Mouse (Mus musculus): ENCODE measurements around the gene Lgals9. TPM values are rescaled to one million over a fixed set of nuclear protein-coding genes. Genes with fewer than 3 reads are reported as not detected.
A peak's percentile ranks its signal among the peaks of the same experiment; 100 is the strongest.

The Lgals9 gene
- polyA plus RNA-seq, 1 experiment from 2014 or later, result 26.4 TPM

DNA sequence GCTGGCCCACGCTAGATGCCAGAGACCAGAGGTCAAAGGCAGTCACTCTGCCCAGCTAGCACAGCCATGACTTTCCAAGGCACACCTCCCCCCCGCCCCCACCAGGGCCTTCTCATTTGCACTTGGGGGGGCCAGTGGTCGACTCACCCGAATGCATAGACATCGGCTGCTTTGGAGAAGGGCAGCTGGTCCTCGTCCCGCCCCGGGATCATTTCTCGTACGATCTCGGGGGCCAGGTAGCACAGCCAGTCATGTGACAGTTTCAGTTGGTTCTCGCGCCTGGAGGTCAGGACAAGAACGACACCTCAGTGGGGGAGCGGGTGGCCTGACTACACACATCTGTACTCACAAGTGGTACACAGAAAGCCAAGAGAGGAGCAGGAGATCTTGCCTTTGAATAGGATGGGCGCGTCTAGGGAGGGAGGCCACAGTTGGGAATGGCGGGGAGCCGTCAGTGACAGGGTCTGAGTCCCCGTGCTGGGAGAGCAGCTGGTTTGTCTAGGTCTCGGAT lies 35.8 kb upstream of the Lgals9 start:
- H3K9ac ChIP-seq (ENCODE audit: low read depth, low read length), result no peak overlapping the region
- H3K4me2 ChIP-seq (replicated peaks; ENCODE audit: low read depth, low read length), result no peak overlapping the region
- no peaks in the 10 kb centered on the region for H3K27me3 ChIP-seq (ENCODE audit: control insufficient read depth, insufficient read depth, low read length)
- no peak overlapping the region for H3K27ac ChIP-seq (ENCODE audit: low read depth, low read length)
- 55% methylated on average over 21 of the region's 21 CpGs for WGBS
- peaks cover 17% of the 10 kb centered on the region; the same call in 1 of the 2 replicates for H3K4me1 ChIP-seq (ENCODE audit: control insufficient read depth, insufficient read depth, low read length)
- H3K9me3 ChIP-seq (ENCODE audit: control insufficient read depth, low read length), result no peaks in the 10 kb centered on the region
- no peak for ATAC-seq (ENCODE audit: low FRiP score, low TSS enrichment)
- H3K36me3 ChIP-seq (ENCODE audit: control insufficient read depth, insufficient read depth, low read length), result peaks cover 17% of the 10 kb centered on the region; the same call in 1 of the 2 replicates
- no peak overlapping the region for H3K4me3 ChIP-seq (ENCODE audit: low read length)

DNA sequence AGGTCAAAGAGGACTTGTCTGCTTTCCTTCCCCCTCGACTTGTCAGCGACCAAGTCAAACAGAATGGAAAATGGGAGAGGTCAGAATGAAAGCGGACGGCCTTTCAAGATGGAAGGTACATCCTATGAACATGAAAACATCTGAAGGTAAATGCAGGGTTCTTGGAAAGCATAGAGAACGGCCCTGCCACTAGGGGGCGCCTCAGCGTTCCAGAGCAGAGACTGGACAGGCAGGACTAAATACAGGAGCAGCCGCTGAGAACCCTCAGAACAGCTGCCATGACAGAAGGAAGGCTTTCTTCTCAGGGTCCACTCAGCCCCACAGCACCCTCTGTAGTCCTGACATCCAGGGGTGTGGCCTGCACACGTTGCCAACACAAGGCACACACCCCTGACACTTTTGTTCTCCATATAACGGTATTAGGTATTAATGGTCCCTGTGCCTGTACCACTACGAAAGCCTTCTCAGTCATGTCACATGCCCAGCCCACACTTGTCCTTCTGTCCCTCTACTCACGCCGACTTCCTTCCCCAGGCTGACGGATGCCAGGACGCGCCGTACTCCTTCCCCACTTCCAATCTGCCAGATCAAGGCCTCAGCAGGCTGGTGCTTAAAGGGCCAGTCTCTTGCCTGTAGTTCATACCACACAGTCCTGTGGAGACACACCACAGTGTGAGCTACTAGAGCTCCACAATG lies 35.2 kb upstream of the Lgals9 start:
- WGBS, result 82% methylated on average over 17 of the region's 17 CpGs
- no peaks in the 10 kb centered on the region for H3K27me3 ChIP-seq (ENCODE audit: control insufficient read depth, insufficient read depth, low read length)
- no peaks in the 10 kb centered on the region for H3K9me3 ChIP-seq (ENCODE audit: control insufficient read depth, low read length)
- no peak overlapping the region for H3K27ac ChIP-seq (ENCODE audit: low read depth, low read length)
- peaks cover 17% of the 10 kb centered on the region; the same call in 1 of the 2 replicates for H3K36me3 ChIP-seq (ENCODE audit: control insufficient read depth, insufficient read depth, low read length)
- H3K4me3 ChIP-seq (ENCODE audit: low read length), result no peak overlapping the region
- no peak for ATAC-seq (ENCODE audit: low FRiP score, low TSS enrichment)
- H3K4me1 ChIP-seq (ENCODE audit: control insufficient read depth, insufficient read depth, low read length), result peaks cover 17% of the 10 kb centered on the region; the same call in 1 of the 2 replicates
- no peak overlapping the region for H3K9ac ChIP-seq (ENCODE audit: low read depth, low read length)
- H3K4me2 ChIP-seq (replicated peaks; ENCODE audit: low read depth, low read length), result no peak overlapping the region

GRCm38 (mm10) chr11:79018954-79019704 lies 34.4 kb upstream of the Lgals9 start:
- H3K9ac ChIP-seq (ENCODE audit: low read depth, low read length), result no peak overlapping the region
- no peak overlapping the region for H3K4me3 ChIP-seq (ENCODE audit: low read length)
- no peaks in the 10 kb centered on the region for H3K9me3 ChIP-seq (ENCODE audit: control insufficient read depth, low read length)
- H3K4me2 ChIP-seq (replicated peaks; ENCODE audit: low read depth, low read length), result no peak overlapping the region
- WGBS, result 59% methylated on average over 11 of the region's 11 CpGs
- no peak for ATAC-seq (ENCODE audit: low FRiP score, low TSS enrichment)
- H3K4me1 ChIP-seq (ENCODE audit: control insufficient read depth, insufficient read depth, low read length), result peaks cover 17% of the 10 kb centered on the region; the same call in 1 of the 2 replicates
- H3K36me3 ChIP-seq (ENCODE audit: control insufficient read depth, insufficient read depth, low read length), result peaks cover 17% of the 10 kb centered on the region; the same call in 1 of the 2 replicates
- H3K27me3 ChIP-seq (ENCODE audit: control insufficient read depth, insufficient read depth, low read length), result no peaks in the 10 kb centered on the region
- no peak overlapping the region for H3K27ac ChIP-seq (ENCODE audit: low read depth, low read length)

DNA sequence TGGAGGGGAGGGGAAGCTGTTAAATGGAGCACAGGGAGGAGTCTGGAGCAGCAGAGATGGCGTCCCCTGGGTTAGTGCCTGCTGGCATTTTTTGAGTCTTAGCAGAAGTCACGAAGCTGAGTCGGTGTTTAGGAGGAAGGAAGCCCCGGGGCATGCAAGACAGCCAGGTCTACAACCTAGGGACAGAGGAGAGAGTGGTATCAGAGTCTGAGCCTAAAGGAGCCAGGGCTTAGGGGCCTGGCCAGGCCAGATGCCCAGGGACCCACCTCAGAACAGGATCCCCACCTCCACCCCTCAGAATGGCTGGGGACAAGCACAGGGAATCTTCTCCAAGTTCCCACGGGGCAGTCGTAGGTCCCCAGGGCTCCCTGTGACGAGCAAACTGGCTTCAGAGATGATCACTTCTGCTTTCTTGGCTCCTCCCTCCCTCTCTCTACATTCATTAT lies 32.4 kb upstream of the Lgals9 start:
- whole genome bisulfite sequencing, result 82% methylated on average over 7 of the region's 7 CpGs
- no peak overlapping the region for H3K4me2 ChIP-seq (replicated peaks; ENCODE audit: low read depth, low read length)
- no peak overlapping the region for H3K4me3 ChIP-seq (ENCODE audit: low read length)
- H3K9ac ChIP-seq (ENCODE audit: low read depth, low read length), result no peak overlapping the region
- no peak overlapping the region for H3K27ac ChIP-seq (ENCODE audit: low read depth, low read length)
- H3K9me3 ChIP-seq (ENCODE audit: control insufficient read depth, low read length), result no peaks in the 10 kb centered on the region
- no peak for ATAC-seq (ENCODE audit: low FRiP score, low TSS enrichment)
- no peaks in the 10 kb centered on the region for H3K27me3 ChIP-seq (ENCODE audit: control insufficient read depth, insufficient read depth, low read length)
- H3K36me3 ChIP-seq (ENCODE audit: control insufficient read depth, insufficient read depth, low read length), result peaks cover 17% of the 10 kb centered on the region; the same call in 1 of the 2 replicates
- 0 out of 2 replicates have a peak, but pooled peaks cover 6% of the 10 kb centered on the region for H3K4me1 ChIP-seq (ENCODE audit: control insufficient read depth, insufficient read depth, low read length)

DNA sequence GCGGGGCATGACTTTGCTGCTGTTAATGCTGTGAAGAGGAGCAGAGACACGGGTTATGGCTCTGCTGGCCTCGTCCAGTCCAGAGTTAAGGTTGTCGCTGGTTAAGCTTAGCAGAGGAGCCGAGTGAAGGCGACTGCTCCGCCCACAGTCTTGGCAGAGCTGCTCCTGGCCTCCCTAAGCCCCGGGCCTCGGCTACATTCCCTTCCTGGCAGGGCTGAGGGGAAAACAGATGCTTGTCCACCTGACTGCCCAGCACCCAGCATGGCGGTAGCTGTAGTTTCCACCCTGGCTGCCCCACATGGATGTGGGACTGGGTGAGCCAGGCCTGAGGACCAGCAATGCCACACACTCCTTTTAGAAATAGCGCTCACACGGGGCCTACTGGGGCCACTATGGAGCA lies 31.5 kb upstream of the Lgals9 start:
- H3K27ac ChIP-seq (ENCODE audit: low read depth, low read length), result no peak overlapping the region
- H3K4me2 ChIP-seq (replicated peaks; ENCODE audit: low read depth, low read length), result no peak overlapping the region
- H3K9me3 ChIP-seq (ENCODE audit: control insufficient read depth, low read length), result no peaks in the 10 kb centered on the region
- peaks cover 17% of the 10 kb centered on the region; the same call in 1 of the 2 replicates for H3K36me3 ChIP-seq (ENCODE audit: control insufficient read depth, insufficient read depth, low read length)
- no peak for ATAC-seq (ENCODE audit: low FRiP score, low TSS enrichment)
- no peaks in the 10 kb centered on the region for H3K27me3 ChIP-seq (ENCODE audit: control insufficient read depth, insufficient read depth, low read length)
- H3K4me3 ChIP-seq (ENCODE audit: low read length), result no peak overlapping the region
- WGBS, result 48% methylated on average over 12 of the region's 12 CpGs
- 0 out of 2 replicates have a peak, but pooled peaks cover 6% of the 10 kb centered on the region for H3K4me1 ChIP-seq (ENCODE audit: control insufficient read depth, insufficient read depth, low read length)
- no peak overlapping the region for H3K9ac ChIP-seq (ENCODE audit: low read depth, low read length)

- H3K4me3 ChIP-seq (ENCODE audit: low read length), result no peak overlapping the region
- H3K4me2 ChIP-seq (replicated peaks; ENCODE audit: low read depth, low read length), result no peak overlapping the region
- 81% methylated on average over 24 of the region's 24 CpGs for WGBS
- no peaks in the 10 kb centered on the region for H3K9me3 ChIP-seq (ENCODE audit: control insufficient read depth, low read length)
- 0 out of 2 replicates have a peak, but pooled peaks cover 6% of the 10 kb centered on the region for H3K4me1 ChIP-seq (ENCODE audit: control insufficient read depth, insufficient read depth, low read length)
- H3K27me3 ChIP-seq (ENCODE audit: control insufficient read depth, insufficient read depth, low read length), result no peaks in the 10 kb centered on the region
- no peak overlapping the region for H3K27ac ChIP-seq (ENCODE audit: low read depth, low read length)
- no peak overlapping the region for H3K9ac ChIP-seq (ENCODE audit: low read depth, low read length)
- H3K36me3 ChIP-seq (ENCODE audit: control insufficient read depth, insufficient read depth, low read length), result peaks cover 17% of the 10 kb centered on the region; the same call in 1 of the 2 replicates
- no peak for ATAC-seq (ENCODE audit: low FRiP score, low TSS enrichment)
Measured at GRCm38 (mm10) chr11:79015660-79016215, 31.0 kb upstream of the Lgals9 start.

- no peak for ATAC-seq (ENCODE audit: low FRiP score, low TSS enrichment)
- Histone ChIP-seq H3K4me3 (ENCODE audit: low read length) (no peak overlapping the region), H3K27ac (ENCODE audit: low read depth, low read length) (no peak overlapping the region), H3K36me3 (ENCODE audit: control insufficient read depth, insufficient read depth, low read length) (peaks cover 17% of the 10 kb centered on the region; the same call in 1 of the 2 replicates), H3K9me3 (ENCODE audit: control insufficient read depth, low read length) (no peaks in the 10 kb centered on the region), H3K4me1 (ENCODE audit: control insufficient read depth, insufficient read depth, low read length) (0 out of 2 replicates have a peak, but pooled peaks cover 6% of the 10 kb centered on the region), H3K9ac (ENCODE audit: low read depth, low read length) (0 out of 2 replicates have a peak overlapping the region, but pooled peaks have one; percentile 8), H3K27me3 (ENCODE audit: control insufficient read depth, insufficient read depth, low read length) (no peaks in the 10 kb centered on the region), H3K4me2 (replicated peaks; ENCODE audit: low read depth, low read length) (no peak overlapping the region)
- 65% methylated on average over 15 of the region's 15 CpGs for WGBS
Measured at GRCm38 (mm10) chr11:79014602-79015325, 30.0 kb upstream of the Lgals9 start.

GRCm38 (mm10) chr11:79013806-79014205 lies 29.1 kb upstream of the Lgals9 start:
- H3K4me1 ChIP-seq (ENCODE audit: control insufficient read depth, insufficient read depth, low read length), result 0 out of 2 replicates have a peak, but pooled peaks cover 6% of the 10 kb centered on the region
- H3K9ac ChIP-seq (ENCODE audit: low read depth, low read length), result no peak overlapping the region
- no peaks in the 10 kb centered on the region for H3K27me3 ChIP-seq (ENCODE audit: control insufficient read depth, insufficient read depth, low read length)
- H3K36me3 ChIP-seq (ENCODE audit: control insufficient read depth, insufficient read depth, low read length), result peaks cover 14% of the 10 kb centered on the region; the same call in 1 of the 2 replicates
- ATAC-seq (ENCODE audit: low FRiP score, low TSS enrichment), result no peak
- H3K9me3 ChIP-seq (ENCODE audit: control insufficient read depth, low read length), result no peaks in the 10 kb centered on the region
- peak overlapping the region; percentile 9; the same call in 1 of the 2 replicates for H3K27ac ChIP-seq (ENCODE audit: low read depth, low read length)
- no peak overlapping the region for H3K4me2 ChIP-seq (replicated peaks; ENCODE audit: low read depth, low read length)
- WGBS, result 62% methylated on average over 9 of the region's 9 CpGs
- H3K4me3 ChIP-seq (ENCODE audit: low read length), result no peak overlapping the region

Data from kidney, embryonic 14.5 days (tissue).